Mouse (Mus musculus): ENCODE data around the gene Eno1.

GRCm38 (mm10) chr4:150283335-150283638, 46.8 kb downstream of the Eno1 start:
- no peak for TF ChIP-seq CTCF (IDR thresholded peaks at IDR 0.05; ENCODE audit: low read depth)
- no peak for TF ChIP-seq EP300 (IDR thresholded peaks at IDR 0.05; ENCODE audit: low read depth)
